Mouse (Mus musculus): ENCODE results near the gene Got1.

Gene Got1

DNA sequence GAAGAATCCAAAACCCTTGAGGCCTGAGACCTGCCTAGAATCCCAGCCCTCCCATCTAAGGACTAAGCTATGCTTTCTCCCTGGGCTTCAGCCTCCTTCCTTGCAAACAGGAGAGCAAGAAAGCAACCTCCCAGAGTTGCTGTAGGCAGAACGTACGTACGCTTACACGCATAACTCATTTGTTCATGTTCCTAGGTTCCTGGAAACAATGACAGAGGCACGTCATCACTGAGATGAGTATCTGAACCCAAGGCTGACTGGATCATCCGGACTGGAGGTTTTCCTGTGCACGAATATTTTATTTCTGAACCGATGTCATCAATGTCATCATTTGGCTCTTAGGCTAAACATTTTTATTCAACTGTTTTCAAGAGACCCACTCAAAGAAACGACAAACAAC lies 2.4 kb downstream of the Got1 start:
- 37% methylated on average over 9 of the region's 9 CpGs for WGBS

DNA sequence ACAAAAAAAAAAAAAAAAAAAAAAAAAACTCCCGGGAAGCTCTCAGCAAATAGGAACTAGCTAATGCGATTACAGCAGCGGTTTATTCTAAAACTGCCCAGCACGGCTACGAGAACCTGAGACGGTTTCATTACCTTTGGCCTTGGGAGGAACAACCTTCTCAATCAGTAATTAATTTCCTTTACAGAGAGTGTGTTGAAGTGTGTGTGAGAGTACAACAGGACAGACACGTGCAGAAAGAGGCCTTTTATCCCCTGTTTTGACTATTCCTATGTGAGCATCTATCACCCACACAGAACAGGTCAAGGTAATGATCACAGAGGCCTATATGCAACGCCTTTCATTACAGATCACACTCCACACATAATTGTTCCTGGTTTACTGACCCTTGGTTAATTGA lies 3.0 kb downstream of the Got1 start:
- 19% methylated on average over 8 of the region's 8 CpGs for WGBS

DNA sequence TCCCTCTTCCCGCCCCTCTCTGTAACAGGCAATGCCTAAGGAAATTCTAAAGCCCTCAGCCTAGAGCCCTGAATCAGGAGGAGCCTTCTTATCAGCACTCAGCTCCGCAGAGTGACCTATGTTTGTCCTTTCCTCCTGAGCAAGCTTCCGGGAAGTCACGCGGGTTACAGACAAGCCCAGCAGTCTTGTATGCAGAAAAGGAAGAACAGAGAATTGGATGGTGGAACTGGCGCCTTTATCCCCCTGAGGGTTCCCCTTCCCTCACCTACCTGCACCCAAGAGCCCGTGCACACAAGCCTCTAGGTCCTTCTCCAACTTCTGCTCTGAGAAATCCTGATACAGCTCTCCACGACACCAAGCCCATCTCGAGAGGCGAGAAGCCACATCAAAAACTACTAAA lies 4.0 kb downstream of the Got1 start:
- 52% methylated on average over 9 of the region's 10 CpGs for WGBS

DNA sequence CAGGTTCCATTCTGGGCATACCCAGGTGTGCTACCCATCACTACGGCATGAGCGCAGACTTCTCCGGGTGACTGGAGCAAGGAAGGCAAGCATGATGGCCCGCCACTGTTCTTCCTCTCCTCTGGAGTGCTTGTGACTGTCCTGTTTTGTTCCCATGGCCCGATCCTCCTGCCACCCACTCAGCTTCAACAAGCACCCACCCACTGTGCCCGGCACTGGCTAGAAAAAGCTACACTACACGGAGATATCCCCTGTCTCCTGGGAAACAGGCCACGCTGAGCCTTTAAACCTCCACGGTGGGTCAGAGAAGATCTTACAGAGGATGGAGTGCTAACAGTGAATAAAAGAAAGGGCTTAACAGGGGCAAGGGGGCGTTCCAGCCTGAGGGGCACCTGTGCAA lies 5.2 kb downstream of the Got1 start:
- 50% methylated on average over 10 of the region's 10 CpGs for WGBS

DNA sequence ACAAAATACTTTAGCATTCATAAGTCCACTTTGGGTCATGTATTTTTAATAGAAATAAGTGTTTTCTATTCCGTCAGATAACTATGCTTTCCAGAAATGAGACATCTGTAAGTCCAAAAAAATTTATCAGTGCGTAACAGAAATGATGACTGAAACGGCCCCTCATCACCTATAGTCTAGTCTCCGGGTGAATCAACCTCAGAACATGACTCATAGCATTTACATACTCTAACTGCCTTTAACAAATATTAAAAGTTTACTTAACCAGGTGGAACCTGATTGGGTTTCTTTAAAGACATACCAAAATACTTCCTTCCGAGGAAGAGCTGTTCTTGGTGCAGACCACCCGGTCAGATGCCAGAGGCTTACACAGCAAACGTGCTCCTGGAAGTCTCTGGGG lies 6.1 kb downstream of the Got1 start:
- WGBS, result 62% methylated on average over 7 of the region's 7 CpGs

DNA sequence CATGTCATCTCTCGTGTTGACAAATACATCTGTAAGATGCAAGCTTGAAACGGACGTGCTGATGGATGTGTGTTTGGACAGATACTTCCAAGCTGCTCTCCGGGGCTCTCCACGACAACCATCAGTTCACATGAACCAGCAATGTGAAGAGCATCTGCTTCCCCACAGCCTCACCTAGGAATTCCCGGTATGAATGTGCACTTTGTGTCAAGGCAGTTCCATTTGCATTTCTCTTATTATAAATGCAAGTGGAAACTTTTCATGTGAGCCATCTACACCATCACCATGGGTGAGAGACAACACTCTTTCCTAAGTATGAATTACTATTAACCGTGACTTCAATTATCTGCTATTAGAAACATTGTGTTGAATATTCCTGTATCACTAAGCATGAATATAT lies 6.6 kb downstream of the Got1 start:
- WGBS, result 47% methylated on average over 7 of the region's 7 CpGs

DNA sequence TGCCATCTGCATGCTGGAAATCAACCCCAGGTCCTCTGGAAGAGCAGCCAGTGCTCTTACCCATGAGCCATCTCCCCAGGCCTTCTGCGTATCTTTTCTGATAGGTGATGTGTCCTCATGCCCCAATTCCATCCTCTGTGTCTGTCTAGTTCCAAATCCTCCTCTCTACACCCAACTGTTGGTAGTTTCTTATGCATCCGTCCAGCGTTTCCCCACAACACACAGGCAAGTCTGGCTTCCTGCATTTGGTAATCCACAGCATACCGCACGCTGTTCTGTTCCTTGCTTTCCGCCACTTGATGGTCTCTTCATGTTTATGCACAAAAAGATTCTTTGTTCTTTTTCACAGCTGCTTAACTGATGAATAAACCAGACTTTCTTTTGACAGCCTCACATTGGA lies 7.1 kb downstream of the Got1 start:
- WGBS, result 43% methylated on average over 6 of the region's 6 CpGs

DNA sequence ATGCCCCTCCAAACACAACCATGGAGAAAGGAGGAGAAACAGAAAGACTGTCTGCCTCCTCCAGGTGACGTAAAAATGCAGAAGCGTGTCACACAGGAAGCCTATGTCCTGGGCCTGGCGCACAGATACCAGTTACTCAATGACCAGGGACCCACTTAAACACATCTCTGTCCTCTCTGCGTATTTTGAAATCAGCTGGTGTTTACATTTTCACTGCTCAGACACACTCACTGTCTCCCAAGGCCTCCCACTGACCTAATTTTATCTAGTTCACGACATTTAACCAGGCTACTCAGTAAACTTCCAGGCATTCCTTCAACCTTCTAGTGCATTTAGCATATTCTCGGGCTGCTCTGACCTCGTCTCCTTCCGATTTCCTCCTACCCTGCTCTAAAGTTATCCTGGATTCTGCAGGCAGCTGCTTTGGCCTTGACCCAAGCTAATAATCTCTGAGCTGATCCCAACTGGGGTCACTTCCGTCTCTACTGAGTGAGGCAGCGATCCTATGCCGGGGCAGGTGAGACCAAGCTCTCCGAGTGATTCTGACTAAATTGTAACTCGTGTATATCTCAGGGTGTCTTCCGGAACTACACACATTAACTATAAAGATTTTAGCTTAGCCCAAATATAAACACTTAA lies 7.9 kb downstream of the Got1 start:
- 64% methylated on average over 14 of the region's 14 CpGs for WGBS

DNA sequence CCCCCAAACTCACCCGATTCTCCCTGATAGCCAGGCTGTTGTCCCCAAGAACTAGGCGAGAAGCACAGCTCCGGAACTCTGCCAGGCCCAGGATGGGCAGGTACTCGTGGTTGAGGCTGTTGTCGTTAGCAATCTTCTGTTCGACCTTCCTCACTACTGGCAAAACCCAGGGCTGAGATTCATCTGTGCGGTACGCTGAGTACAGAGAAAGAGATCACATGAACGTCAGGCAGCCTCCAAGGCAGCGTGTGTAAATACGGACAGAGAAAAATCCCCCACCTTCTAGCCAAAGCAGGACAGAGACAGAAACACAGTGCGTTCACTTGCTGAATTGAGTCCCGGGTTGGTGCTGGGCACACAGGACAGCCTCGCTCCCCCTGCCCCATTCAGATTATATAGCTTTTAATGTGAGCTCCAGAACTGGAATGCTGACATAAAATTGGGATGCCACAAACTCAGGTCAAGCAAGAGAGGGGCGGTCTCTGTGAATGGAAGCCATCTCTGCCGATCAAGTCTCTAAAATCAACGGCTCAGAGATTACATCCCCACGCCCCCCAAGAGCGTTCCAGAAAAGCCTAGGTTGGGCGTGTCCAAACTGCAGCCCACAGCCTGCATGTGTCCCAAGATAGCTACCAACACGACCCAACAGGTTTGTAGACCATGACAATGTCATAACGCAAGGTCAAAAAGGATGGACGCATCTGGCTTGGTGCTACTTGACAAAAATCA lies 8.6 kb downstream of the Got1 start:
- WGBS, result 83% methylated on average over 23 of the region's 23 CpGs

DNA sequence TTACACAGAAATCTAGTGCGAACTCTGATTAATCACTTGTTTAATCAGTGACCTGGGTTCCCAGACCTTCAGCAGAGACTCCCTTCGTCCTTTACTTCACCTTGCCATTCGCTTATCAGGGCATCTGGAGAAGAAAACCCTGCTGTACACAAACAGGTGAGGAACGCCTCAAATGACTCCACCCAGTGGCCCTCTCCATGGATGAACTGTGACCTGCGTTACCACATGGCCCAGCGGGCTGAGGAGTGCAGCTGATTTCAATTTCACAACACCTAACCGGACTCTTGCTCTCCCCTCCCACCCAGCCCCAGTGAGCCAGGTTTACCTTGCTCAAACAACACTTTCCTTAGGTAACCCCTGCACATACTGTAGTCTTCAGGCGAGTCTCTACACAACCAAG lies 10.5 kb downstream of the Got1 start:
- WGBS, result 89% methylated on average over 8 of the region's 8 CpGs

DNA sequence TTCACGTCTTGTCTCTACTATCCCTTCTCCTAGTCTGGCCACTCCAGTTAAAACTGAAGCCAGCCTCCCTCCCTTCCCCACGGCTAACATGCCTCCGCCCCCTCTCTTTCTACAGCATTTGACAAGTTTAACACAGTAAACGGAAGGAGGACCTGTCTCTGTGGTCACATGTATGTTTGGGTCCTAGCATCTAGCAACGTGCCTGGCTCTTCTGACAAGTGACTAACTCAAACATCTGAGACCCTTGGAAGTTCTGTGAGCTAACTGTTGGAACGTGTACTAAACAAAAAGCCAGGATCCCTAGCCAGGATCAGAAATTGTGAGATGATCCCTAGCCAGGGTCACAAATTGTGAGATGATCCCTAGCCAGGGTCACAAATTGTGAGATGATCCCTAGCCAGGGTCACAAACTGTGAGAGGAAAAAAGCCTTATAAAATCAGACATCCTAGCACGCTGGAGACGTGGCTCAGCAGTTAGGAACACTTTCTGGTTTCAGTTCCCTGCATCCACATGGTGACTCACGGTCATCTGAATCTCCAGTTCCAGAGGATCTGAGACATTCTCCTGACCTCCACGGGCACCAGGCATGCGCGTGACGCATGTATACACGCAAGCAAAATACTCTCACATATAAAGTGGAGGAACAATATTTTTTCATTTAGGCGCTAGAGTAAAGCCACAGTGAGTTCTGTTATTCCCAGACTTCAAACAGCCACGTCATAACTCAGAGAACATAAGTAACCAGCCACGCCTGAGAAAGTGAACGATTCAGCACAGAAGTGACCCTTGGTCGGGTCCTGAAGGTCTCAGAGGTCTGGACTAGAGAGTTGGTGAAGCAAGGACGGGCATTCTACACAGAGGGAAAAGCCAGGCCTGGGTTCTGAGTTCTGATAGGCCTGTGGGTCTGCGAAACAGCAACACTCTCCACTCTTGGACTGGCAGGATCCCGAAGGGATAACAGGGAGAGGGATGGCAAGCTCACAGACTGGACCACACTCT lies 12.5 kb downstream of the Got1 start:
- WGBS, result 61% methylated on average over 22 of the region's 22 CpGs

DNA sequence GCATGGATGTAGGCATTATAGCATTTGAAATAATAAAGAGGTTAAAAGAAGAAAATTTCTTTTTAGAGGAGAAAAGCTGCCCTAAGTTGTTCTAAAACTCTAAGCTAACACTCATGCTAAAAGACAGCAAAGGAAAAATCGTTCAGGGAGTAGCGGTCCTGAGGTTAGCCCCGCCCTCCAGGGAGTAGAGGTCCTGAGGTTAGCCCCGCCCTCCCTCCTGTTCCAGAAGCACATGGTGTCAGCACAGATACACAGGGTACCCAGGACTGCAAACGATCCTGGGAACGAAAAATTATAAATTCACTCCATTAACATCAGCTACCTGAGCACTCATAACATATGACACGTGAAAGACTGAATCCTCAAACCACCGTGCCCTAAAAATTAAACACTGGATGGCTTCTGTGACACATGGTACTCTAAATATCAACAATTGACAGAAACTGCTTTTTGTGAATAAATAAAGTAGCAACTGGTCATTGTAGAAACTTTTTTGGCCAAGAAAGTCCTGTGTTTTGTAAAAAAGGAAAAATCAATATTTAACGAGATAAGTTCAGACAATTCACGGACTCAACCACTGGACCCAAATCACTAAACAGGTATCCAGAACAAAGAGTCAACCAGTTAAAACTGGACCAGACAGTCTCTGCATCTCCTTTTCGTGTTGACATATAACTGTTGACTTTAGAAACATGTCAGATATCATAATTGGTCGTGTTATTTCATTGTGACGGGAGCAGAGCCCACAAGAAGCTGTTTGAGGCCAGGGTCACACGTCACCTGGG lies 13.8 kb downstream of the Got1 start:
- 91% methylated on average over 14 of the region's 14 CpGs for WGBS

DNA sequence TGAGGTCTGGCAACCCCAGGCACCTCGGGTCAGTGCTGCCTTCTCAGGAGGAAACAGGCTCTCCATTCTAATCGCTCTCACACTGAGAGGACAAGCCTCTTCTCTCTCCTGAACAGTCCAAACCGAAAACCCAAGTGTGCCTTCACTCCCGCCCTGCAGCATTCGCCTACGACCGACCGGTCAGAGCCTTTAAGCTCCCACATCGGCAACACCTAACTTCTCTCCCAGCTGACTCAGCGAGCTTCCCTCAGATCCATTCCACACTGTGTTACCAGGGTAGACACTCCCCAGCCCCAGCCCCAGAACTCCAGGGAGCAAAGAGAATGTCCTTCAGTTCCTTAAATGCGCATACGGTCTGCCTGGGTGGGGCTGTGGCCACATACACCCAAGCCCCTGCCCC lies 19.0 kb downstream of the Got1 start:
- WGBS, result 90% methylated on average over 12 of the region's 12 CpGs

DNA sequence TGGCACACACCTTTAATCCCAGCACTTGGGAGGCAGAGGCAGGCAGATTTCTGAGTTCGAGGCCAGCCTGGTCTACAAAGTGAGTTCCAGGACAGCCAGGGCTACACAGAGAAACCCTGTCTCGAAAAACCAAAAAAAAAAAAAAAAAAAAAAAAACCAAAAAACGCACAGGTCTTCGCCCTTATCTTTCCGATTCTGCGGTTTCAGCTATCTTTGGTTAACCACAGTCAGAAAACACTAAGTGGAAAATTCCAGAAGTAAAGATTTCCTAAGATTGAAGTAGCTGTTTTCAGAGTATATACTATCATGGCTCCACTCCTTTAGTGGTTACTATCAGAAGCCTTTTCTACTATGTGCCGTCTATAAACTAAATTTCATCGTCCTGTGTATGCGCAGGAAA lies 20.8 kb downstream of the Got1 start:
- 92% methylated on average over 8 of the region's 9 CpGs for WGBS

DNA sequence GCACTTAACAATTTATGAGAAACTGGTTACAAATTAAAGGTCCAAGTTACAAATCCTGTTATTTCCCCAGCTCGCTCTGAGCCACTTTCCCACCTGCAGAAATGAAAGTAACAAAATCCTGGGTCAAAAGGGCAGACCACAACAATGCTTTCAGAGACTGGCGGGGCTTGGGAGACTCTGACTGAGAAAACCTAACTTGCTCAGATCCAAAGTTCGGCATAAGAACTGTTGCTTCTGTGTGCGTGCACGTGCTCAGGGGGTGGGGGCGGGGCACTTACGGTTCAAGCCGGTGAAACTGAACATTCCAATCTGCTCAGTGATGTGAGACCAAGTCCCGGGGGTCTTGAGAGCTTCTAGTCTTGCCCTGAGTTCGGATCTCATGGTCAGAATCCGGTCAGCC lies 21.8 kb downstream of the Got1 start:
- 84% methylated on average over 11 of the region's 11 CpGs for WGBS

DNA sequence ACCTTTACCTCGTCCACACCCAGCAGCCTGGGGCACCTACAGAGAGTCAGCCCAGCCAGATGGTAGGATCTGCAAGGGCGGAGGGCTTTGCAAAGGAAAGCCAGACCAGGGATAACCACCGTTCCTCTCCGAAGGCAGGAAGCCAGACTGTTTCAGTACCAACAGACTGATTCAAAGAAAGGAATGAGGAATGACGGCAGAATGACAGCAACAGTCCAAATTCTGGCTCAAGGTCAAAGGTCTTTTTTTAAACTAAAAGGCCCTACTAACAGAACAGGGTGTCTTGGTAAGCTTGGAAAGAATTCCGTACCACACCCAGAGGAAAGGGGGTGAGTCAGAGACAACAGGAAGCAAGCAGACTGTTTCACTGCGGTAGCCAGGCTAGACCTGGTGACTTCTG lies 25.5 kb downstream of the Got1 start:
- 65% methylated on average over 7 of the region's 7 CpGs for WGBS

DNA sequence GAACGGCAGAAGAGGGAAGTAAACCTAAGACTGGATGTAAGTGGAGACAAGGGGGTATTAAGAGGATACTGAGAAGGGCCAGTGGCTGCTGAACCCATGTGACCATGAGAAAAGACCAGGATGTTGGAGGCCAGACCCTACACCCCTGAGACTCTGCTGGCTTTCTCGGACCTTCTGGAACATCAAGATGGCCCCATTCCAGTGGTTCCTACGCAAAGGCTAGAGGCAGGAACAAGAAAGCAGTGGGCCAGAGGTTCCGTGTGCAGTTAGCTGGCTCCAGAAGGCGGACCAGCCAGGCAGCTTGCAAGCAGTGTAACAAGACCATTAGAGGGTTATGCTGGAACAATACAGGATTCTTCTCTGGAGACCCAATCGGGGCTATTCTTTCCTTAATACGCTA lies 27.0 kb downstream of the Got1 start:
- WGBS, result 68% methylated on average over 7 of the region's 7 CpGs

DNA sequence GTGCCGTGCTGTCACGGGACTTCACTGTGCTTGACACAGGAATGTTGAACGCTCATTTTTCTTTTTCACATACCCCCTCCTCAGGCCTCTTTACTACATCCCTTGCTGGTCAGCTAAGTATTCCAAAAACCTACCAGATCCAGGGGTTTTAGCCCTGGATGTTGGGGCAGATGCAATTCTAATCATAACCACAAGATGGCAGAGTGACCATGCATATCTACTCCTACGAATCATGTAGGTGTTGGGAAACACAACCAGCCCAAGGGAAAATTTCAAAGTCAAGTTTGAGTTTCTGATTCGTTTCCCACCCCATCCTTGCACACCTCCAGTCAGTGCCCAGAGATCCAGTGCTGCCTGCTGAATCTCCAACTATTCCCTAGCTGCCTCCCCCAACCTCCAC lies 28.6 kb downstream of the Got1 start:
- 24% methylated on average over 5 of the region's 5 CpGs for WGBS

DNA sequence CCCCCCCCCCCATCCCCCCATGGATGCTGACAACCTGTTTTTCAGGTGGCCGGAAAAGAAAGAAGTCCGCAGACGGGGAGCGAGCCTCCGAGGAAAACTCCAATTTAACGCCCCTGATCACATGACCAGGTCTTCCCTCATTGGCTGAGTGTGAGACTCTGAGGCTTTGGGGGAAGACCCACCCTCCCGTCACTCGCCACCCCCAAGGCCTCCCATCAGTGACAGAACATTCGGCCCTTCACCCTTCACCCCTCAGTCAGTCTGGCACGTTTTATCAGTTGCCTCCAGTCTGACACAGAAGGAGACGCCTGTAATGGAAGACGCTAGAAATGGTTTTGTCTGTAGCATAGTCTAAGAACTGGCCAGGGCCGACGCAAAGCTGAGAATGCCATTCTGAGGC lies 29.5 kb downstream of the Got1 start:
- 34% methylated on average over 14 of the region's 14 CpGs for WGBS

DNA sequence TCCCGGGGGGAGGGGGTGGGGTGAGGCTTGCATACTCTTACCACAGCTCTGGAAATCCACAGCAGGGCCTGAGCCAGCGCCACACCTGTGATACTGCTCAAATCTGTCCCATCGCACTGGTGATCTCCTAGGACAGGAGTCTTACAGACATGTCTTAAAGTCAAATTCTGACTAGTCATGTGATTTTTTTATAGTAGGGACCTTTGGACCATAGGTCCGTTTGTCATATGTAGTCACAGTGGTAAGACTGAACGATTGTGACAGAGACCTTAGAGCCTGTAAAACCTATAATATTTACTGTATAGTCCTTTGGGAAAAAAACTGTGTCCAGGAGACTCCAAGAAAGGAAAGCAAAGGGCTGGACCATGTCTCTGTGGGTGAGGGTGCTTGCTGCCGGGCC lies 30.5 kb downstream of the Got1 start:
- WGBS, result 79% methylated on average over 6 of the region's 6 CpGs

DNA sequence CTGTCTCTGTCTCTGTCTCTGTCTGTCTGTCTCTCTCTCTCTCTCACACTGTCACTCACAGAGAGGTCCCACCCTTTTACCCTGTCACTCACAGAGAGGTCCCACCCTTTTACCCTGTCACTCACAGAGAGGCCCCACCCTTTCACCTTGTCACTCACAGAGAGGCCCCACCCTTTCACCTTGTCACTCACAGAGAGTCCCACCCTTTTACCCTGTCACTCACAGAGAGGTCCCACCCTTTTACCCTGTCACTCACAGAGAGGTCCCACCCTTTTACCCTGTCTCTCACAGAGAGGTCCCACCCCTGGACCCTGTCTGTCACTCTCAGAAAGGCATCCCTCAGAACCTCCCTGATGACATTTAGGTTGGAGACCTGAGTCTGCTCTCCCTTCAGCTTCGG lies 31.1 kb downstream of the Got1 start:
- 76% methylated on average over 1 of the region's 1 CpGs for WGBS

DNA sequence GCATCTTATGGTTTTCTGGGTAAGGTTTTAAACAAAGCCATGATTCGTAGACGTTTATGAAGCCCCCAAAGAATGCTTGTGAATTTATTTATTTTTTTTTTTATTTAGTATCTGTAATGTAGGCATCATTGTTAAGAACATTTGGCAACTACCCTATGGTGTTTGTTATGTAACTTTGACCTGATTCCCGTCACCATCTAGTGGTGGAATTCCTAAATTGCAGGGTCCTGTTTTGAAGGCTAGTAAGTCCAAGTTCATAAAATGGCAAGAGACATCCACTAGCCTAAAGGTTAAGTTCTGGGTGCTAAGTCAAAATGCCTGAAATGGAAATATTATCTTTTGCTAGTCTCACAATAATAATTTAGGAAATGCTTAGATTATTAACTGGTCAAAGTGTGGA lies 37.0 kb downstream of the Got1 start:
- 54% methylated on average over 3 of the region's 3 CpGs for WGBS

Measured in cerebral cortex, adult 2 months (tissue).